Mouse (Mus musculus): ENCODE measurements around the gene Nkd2. TPM values are rescaled to one million over a fixed set of nuclear protein-coding genes. Genes with fewer than 3 reads are reported as not detected.

Gene Nkd2
- 15.5 and 20.6 TPM in 2 replicates for polyA plus RNA-seq (2015; fragmentation: Nextera tagmentation; extraction: Ambion mirVana)

- no peaks in the 10 kb centered on the region for H3K36me3 ChIP-seq (ENCODE audit: control insufficient read depth, insufficient read depth, low read length)
- H3K4me3 ChIP-seq (ENCODE audit: low read depth, low read length), result peak within 1 kb of the TSS; percentile 64
- no peaks in the 10 kb centered on the region for H3K4me1 ChIP-seq (ENCODE audit: control insufficient read depth, insufficient read depth, low read length)
- no peak within 1 kb of the TSS for H3K27ac ChIP-seq (ENCODE audit: low read length)
- no peaks in the 10 kb centered on the region for H3K9me3 ChIP-seq (replicated peaks; ENCODE audit: control insufficient read depth, low read length, poor library complexity, severe bottlenecking)
- 0 out of 2 replicates have a peak, but pooled peaks cover 4% of the 10 kb centered on the region for H3K27me3 ChIP-seq (ENCODE audit: control insufficient read depth, insufficient read depth, low read depth, low read length)
- WGBS, result under 1% methylated on average over 38 of the region's 38 CpGs
- H3K9ac ChIP-seq (ENCODE audit: low read depth, low read length), result peak within 1 kb of the TSS; percentile 76
- peak within 1 kb of the TSS; percentile 83 for H3K4me2 ChIP-seq (ENCODE audit: low read length)
- ATAC-seq, result peak; percentile 90
Observed at GRCm38 (mm10) chr13:73847465-73847836, at the start of gene Nkd2. Gene Nkd2, minus strand, starts transcription at chr13:73847631.

DNA sequence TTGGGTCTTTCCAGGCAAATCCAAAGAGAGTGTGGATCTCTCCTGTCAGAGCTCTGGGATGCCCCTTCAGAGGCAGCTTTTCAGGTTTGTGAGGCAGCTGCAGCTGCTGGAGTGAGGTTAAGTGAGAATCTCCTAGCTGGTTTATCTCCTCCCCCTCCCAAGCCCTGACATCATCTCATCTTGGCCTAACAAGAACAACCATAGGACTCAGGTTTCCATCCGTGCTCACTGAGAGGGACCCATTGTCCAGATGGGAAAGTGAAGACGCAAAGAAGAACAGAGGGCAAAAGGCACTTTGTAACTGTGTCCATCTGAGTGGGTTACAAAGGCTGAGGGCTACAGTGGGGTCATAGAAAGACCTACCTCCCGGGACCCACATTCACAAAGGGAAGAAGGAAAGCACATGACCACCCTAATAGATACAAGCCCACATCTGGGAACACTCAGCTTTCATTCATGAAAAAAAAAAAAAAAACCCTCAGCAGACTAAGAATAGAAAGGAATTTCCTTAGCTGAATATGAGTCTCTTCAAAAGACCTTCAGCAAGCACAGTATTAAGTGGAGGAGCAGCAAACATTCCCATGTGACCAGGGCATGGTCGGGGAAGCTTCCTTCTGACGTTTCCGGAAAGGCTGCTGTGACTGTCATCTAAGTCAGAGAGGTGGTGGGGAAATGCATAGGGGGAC is 45.2 kb upstream of the Nkd2 start:
- no peaks in the 10 kb centered on the region for H3K27me3 ChIP-seq (ENCODE audit: control insufficient read depth, insufficient read depth, low read depth, low read length)
- H3K9me3 ChIP-seq (replicated peaks; ENCODE audit: control insufficient read depth, low read length, poor library complexity, severe bottlenecking), result no peaks in the 10 kb centered on the region
- no peaks in the 10 kb centered on the region for H3K4me1 ChIP-seq (ENCODE audit: control insufficient read depth, insufficient read depth, low read length)
- no peak overlapping the region for H3K27ac ChIP-seq (ENCODE audit: low read length)
- no peak overlapping the region for H3K4me3 ChIP-seq (ENCODE audit: low read depth, low read length)
- no peak for ATAC-seq
- H3K9ac ChIP-seq (ENCODE audit: low read depth, low read length), result no peak overlapping the region
- no peak overlapping the region for H3K4me2 ChIP-seq (ENCODE audit: low read length)
- WGBS, result 66% methylated on average over 6 of the region's 6 CpGs
- no peaks in the 10 kb centered on the region for H3K36me3 ChIP-seq (ENCODE audit: control insufficient read depth, insufficient read depth, low read length)

- no peak overlapping the region for H3K4me2 ChIP-seq (ENCODE audit: low read length)
- no peak for ATAC-seq
- WGBS, result 88% methylated on average over 4 of the region's 4 CpGs
Observed at GRCm38 (mm10) chr13:73887415-73887874, 40.0 kb upstream of the Nkd2 start.

GRCm38 (mm10) chr13:73886601-73887000 is 39.2 kb upstream of the Nkd2 start:
- WGBS, result 67% methylated on average over 5 of the region's 5 CpGs

More at GRCm38 (mm10) chr13:73887415-73887874, 40.0 kb upstream of the Nkd2 start:
- Histone ChIP-seq H3K27ac (ENCODE audit: low read length) (no peak overlapping the region), H3K4me1 (ENCODE audit: control insufficient read depth, insufficient read depth, low read length) (no peaks in the 10 kb centered on the region), H3K4me3 (ENCODE audit: low read depth, low read length) (no peak overlapping the region), H3K27me3 (ENCODE audit: control insufficient read depth, insufficient read depth, low read depth, low read length) (no peaks in the 10 kb centered on the region), H3K9me3 (replicated peaks; ENCODE audit: control insufficient read depth, low read length, poor library complexity, severe bottlenecking) (no peaks in the 10 kb centered on the region), H3K9ac (ENCODE audit: low read depth, low read length) (no peak overlapping the region), H3K36me3 (ENCODE audit: control insufficient read depth, insufficient read depth, low read length) (no peaks in the 10 kb centered on the region)

DNA sequence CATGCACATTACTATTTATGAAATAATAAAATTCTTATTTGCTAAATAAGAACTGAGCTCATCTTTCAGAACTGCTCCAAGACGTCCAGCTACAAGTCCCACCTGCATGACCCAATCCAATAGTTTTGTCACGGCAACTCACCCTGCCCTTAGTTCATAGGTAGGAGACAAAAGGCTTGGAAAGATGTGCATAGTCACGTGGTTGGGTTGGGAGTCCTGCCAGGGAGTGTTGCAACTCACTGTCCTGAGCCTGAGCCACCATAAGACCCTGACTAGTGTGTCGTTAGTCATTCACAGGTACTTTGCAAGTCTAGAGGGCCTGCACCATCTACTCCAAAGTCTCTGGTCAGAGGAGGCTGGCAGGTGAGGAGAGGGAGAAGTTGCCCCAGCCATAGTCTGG is 38.6 kb upstream of the Nkd2 start:
- no peaks in the 10 kb centered on the region for H3K36me3 ChIP-seq (ENCODE audit: control insufficient read depth, insufficient read depth, low read length)
- H3K9ac ChIP-seq (ENCODE audit: low read depth, low read length), result no peak overlapping the region
- no peak overlapping the region for H3K27ac ChIP-seq (ENCODE audit: low read length)
- no peak for ATAC-seq
- H3K9me3 ChIP-seq (replicated peaks; ENCODE audit: control insufficient read depth, low read length, poor library complexity, severe bottlenecking), result no peaks in the 10 kb centered on the region
- no peak overlapping the region for H3K4me3 ChIP-seq (ENCODE audit: low read depth, low read length)
- 77% methylated on average over 4 of the region's 4 CpGs for whole genome bisulfite sequencing
- H3K4me1 ChIP-seq (ENCODE audit: control insufficient read depth, insufficient read depth, low read length), result no peaks in the 10 kb centered on the region
- no peak overlapping the region for H3K4me2 ChIP-seq (ENCODE audit: low read length)
- no peaks in the 10 kb centered on the region for H3K27me3 ChIP-seq (ENCODE audit: control insufficient read depth, insufficient read depth, low read depth, low read length)

More at GRCm38 (mm10) chr13:73886601-73887000, 39.2 kb upstream of the Nkd2 start:
- H3K27me3 ChIP-seq (ENCODE audit: control insufficient read depth, insufficient read depth, low read depth, low read length), result no peaks in the 10 kb centered on the region
- no peak overlapping the region for H3K27ac ChIP-seq (ENCODE audit: low read length)
- no peak overlapping the region for H3K4me2 ChIP-seq (ENCODE audit: low read length)
- ATAC-seq, result no peak
- H3K36me3 ChIP-seq (ENCODE audit: control insufficient read depth, insufficient read depth, low read length), result no peaks in the 10 kb centered on the region
- H3K4me1 ChIP-seq (ENCODE audit: control insufficient read depth, insufficient read depth, low read length), result no peaks in the 10 kb centered on the region
- no peak overlapping the region for H3K4me3 ChIP-seq (ENCODE audit: low read depth, low read length)
- no peaks in the 10 kb centered on the region for H3K9me3 ChIP-seq (replicated peaks; ENCODE audit: control insufficient read depth, low read length, poor library complexity, severe bottlenecking)
- no peak overlapping the region for H3K9ac ChIP-seq (ENCODE audit: low read depth, low read length)

DNA sequence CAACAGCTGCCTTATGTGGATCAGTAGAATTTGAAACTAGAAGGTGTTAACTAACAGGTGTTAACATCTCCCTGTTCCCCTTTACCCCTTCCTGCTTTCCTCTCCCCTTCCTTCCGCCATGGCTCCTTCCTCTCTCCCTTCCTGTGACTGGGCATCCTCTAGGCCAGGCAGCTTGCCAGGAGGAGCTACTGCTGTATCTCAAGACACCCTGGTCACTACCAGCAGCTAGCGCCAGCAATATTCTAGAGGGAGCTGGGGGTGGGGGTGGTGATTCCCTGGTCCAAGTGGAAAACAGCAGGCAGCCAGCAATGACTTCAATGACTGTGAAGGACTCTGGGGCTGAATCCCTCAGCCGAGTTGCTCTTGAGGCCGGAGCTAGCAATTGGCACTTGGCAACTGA is 38.2 kb upstream of the Nkd2 start:
- no peaks in the 10 kb centered on the region for H3K9me3 ChIP-seq (replicated peaks; ENCODE audit: control insufficient read depth, low read length, poor library complexity, severe bottlenecking)
- H3K4me3 ChIP-seq (ENCODE audit: low read depth, low read length), result no peak overlapping the region
- H3K27me3 ChIP-seq (ENCODE audit: control insufficient read depth, insufficient read depth, low read depth, low read length), result no peaks in the 10 kb centered on the region
- H3K4me1 ChIP-seq (ENCODE audit: control insufficient read depth, insufficient read depth, low read length), result no peaks in the 10 kb centered on the region
- no peak overlapping the region for H3K4me2 ChIP-seq (ENCODE audit: low read length)
- H3K9ac ChIP-seq (ENCODE audit: low read depth, low read length), result no peak overlapping the region
- no peak overlapping the region for H3K27ac ChIP-seq (ENCODE audit: low read length)
- no peaks in the 10 kb centered on the region for H3K36me3 ChIP-seq (ENCODE audit: control insufficient read depth, insufficient read depth, low read length)
- ATAC-seq, result no peak
- WGBS, result 86% methylated on average over 4 of the region's 4 CpGs

GRCm38 (mm10) chr13:73881347-73881746 is 33.9 kb upstream of the Nkd2 start:
- no peak overlapping the region for H3K9ac ChIP-seq (ENCODE audit: low read depth, low read length)
- no peaks in the 10 kb centered on the region for H3K4me1 ChIP-seq (ENCODE audit: control insufficient read depth, insufficient read depth, low read length)
- no peak for ATAC-seq
- 86% methylated on average over 8 of the region's 8 CpGs for WGBS
- no peak overlapping the region for H3K4me2 ChIP-seq (ENCODE audit: low read length)
- H3K9me3 ChIP-seq (replicated peaks; ENCODE audit: control insufficient read depth, low read length, poor library complexity, severe bottlenecking), result no peaks in the 10 kb centered on the region; the same call in 1 of the 2 replicates
- H3K27me3 ChIP-seq (ENCODE audit: control insufficient read depth, insufficient read depth, low read depth, low read length), result no peaks in the 10 kb centered on the region
- no peaks in the 10 kb centered on the region for H3K36me3 ChIP-seq (ENCODE audit: control insufficient read depth, insufficient read depth, low read length)
- no peak overlapping the region for H3K27ac ChIP-seq (ENCODE audit: low read length)
- H3K4me3 ChIP-seq (ENCODE audit: low read depth, low read length), result no peak overlapping the region

- Histone ChIP-seq H3K36me3 (ENCODE audit: control insufficient read depth, insufficient read depth, low read length) (no peaks in the 10 kb centered on the region), H3K4me1 (ENCODE audit: control insufficient read depth, insufficient read depth, low read length) (no peaks in the 10 kb centered on the region), H3K27me3 (ENCODE audit: control insufficient read depth, insufficient read depth, low read depth, low read length) (no peaks in the 10 kb centered on the region), H3K4me3 (ENCODE audit: low read depth, low read length) (no peak overlapping the region), H3K4me2 (ENCODE audit: low read length) (no peak overlapping the region), H3K9me3 (replicated peaks; ENCODE audit: control insufficient read depth, low read length, poor library complexity, severe bottlenecking) (no peaks in the 10 kb centered on the region; the same call in 1 of the 2 replicates), H3K27ac (ENCODE audit: low read length) (no peak overlapping the region), H3K9ac (ENCODE audit: low read depth, low read length) (no peak overlapping the region)
- ATAC-seq, result no peak
- 88% methylated on average over 5 of the region's 5 CpGs for WGBS
Observed at GRCm38 (mm10) chr13:73879824-73880223, 32.4 kb upstream of the Nkd2 start.

DNA sequence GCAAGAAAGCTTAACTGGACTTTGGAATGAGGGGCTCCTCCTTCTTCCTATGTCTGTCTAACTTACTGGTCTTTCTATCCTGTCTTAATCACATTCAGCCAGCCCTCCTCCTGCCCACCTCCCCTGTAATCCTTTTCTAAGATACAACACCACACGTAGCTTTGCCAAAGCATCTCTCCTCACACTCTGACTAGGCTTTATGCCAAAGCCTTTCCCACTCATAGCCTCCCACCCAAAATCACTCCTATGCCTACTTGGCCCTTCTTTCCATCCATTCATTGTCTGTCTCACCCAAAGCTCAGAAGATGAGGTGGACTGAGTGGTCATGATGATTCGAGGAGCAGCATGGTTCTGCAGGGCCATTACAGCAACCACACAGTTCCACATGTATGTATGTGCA is 24.7 kb upstream of the Nkd2 start:
- Histone ChIP-seq H3K4me1 (ENCODE audit: control insufficient read depth, insufficient read depth, low read length) (peaks cover 2% of the 10 kb centered on the region; the same call in 1 of the 2 replicates), H3K27me3 (ENCODE audit: control insufficient read depth, insufficient read depth, low read depth, low read length) (no peaks in the 10 kb centered on the region), H3K4me3 (ENCODE audit: low read depth, low read length) (no peak overlapping the region), H3K36me3 (ENCODE audit: control insufficient read depth, insufficient read depth, low read length) (no peaks in the 10 kb centered on the region), H3K9me3 (replicated peaks; ENCODE audit: control insufficient read depth, low read length, poor library complexity, severe bottlenecking) (no peaks in the 10 kb centered on the region), H3K4me2 (ENCODE audit: low read length) (no peak overlapping the region), H3K9ac (ENCODE audit: low read depth, low read length) (no peak overlapping the region), H3K27ac (ENCODE audit: low read length) (no peak overlapping the region)
- 54% methylated on average over 2 of the region's 2 CpGs for WGBS
- ATAC-seq, result no peak

All from midbrain, embryonic 16.5 days (tissue).